Mouse (Mus musculus) right cerebral cortex, adult 2 months (tissue): ENCODE results near the gene Fgf9.
A peak's percentile ranks its signal among the peaks of the same experiment; 100 is the strongest.

Experiments
- DNase-seq, 2 experiments: peaks; one replicate each; pipeline ENCODE4 v3.0.0; 2021 to 2022; ENCODE audit warnings: low spot score in 2 of 2

Fgf9 gene

GRCm38 (mm10) chr14:58070481-58071119 is at the start of gene Fgf9:
Gene Fgf9 (plus strand): TSS chr14:58070547.
- DNase-seq = peak; percentile 21 to 29

GRCm38 (mm10) chr14:58034567-58034966 is 35.8 kb upstream of the Fgf9 start:
- DNase-seq = peak; percentile 83 to 87

DNA sequence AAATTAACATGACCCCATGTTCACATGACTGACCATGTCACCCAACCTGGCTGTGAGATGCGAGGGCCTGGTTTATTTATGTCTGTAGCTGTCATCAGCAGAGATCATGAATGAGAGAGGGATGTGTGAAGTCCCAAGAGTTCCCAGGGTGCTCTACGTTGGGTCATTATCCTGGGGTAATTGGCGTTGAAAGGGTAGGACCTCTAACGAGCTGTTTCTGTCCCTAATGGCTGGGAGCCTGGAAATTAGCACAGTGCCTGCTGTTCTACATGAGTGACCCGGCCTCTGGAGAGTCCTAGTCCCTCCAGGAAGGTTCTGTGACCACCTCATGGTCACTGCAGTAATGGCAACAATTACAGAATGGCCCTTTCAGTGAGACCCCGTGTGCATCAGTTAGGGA is 34.2 kb upstream of the Fgf9 start:
- DNase-seq = no peak

GRCm38 (mm10) chr14:58046639-58047284 is 23.6 kb upstream of the Fgf9 start:
- DNase-seq = no peak

- no peak for DNase-seq
Observed at GRCm38 (mm10) chr14:58050691-58051090, 19.7 kb upstream of the Fgf9 start.

DNA sequence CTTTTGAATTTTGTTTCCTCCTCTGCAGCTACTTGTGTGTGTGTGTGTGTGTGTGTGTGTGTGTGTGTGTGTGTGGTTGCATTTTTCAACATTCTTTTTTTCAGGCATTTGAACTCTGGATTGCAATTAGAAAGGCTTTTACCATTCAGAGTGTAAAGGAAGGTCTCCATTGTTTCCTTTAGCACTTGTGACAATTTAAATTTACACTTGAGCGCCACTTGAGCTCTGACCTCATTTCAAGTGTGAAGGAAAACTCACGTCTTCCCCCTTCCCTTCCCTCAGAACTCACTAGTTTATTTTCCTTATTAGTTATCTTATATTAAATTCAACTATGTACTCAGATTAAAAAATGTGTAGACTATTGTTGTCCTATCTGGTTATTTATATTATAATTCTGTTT is 2.8 kb upstream of the Fgf9 start:
- DNase-seq = no peak

DNA sequence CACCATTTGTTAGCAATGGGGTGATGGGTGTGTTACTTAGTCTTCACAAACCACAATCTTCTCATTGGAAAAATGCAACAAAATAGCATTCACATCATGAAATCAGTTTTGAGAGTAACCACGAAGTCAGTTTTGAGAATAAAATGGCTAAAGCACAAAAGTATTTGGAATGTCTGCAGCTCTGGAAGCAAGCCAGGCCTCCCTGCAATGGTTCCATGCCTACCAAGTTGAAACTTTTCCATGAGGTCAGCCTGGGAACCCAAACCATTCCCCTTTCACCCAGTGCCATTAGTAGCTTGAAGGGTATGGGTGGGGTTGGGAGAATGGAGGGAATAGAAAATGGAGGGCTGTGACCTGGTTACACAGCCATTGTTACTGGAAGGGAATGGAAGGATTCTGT is 1.7 kb upstream of the Fgf9 start:
- no peak for DNase-seq

- DNase-seq = no peak
Observed at GRCm38 (mm10) chr14:58069927-58070326, 420 bp upstream of the Fgf9 start.

DNA sequence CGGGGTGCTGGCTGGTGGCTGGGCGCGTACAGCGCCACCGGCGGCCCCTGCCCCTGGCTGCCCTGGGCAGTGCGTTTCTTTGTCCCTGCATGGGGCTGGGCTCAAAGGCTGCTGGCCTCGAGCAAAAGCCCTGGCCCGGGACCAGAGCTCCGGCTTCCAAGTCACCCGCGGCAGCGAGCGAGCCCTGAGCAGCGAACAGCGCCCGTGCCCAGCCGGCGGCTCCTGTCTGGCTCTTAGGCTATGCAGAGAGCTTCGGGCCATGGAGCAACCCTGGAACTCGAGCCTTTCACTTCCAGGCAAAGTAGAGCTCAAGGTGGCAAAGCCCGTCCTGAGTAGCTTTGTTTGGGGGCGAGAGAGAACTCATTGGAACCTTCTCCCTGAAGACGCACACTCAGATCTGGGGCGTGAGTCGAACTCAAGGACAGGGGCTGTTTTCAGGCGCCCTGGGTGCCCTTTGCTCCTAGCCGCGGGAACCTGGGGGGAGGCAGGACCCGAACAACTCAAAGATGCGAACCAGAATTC is 834 bp downstream of the Fgf9 start:
- DNase-seq = peak; percentile 21 to 47

- DNase-seq = peak; percentile 63 to 76
Observed at GRCm38 (mm10) chr14:58071830-58072770, 1.8 kb downstream of the Fgf9 start.

- DNase-seq = peak; percentile 16 to 45
Observed at GRCm38 (mm10) chr14:58072771-58073501, 2.6 kb downstream of the Fgf9 start.

- DNase-seq = peak; percentile 26 to 54
Observed at GRCm38 (mm10) chr14:58073936-58074335, 3.6 kb downstream of the Fgf9 start.

DNA sequence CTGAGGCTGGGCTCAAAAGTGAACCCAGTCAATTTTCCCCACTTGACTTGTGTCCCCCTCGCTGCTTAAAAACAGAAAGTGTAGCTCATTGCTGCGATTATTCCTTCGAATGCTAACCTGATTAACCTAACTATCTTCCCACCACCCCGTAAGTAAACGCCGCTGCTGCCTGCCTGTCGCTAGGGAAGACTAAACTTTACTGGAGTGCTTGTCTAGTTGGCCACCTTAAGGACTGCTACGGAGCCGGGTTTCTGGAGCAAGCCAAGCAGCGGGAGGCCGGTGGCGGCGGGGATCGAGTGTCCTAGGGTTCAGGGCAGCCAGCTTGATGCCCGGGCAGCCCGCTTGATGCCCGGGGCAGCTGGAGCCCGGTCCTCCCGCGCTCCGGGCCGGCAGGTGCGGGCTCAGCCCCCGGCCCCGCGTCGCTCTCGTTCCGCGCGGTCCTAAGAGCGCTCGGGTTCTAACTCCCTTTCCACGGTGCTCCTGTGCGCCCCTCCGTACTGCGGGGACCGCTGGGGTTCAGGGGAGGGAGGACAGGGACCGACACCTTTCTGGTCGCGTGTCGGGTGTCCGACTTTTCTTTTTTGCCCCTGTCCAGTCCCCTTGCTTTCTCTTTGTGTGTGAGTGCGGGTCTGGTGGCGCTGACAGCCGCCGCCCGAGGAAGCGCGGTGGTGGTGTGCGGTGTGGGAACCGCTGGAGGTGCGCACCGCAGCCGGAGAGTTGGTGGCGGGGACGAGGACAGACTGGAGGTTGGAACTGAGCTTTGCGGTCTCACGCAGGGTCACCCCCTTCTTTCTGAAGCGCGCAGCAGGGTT is 4.5 kb downstream of the Fgf9 start:
- DNase-seq = peak; percentile 61 to 72

GRCm38 (mm10) chr14:58075433-58076029 is 5.2 kb downstream of the Fgf9 start:
- peak; percentile 32 to 49 for DNase-seq

DNA sequence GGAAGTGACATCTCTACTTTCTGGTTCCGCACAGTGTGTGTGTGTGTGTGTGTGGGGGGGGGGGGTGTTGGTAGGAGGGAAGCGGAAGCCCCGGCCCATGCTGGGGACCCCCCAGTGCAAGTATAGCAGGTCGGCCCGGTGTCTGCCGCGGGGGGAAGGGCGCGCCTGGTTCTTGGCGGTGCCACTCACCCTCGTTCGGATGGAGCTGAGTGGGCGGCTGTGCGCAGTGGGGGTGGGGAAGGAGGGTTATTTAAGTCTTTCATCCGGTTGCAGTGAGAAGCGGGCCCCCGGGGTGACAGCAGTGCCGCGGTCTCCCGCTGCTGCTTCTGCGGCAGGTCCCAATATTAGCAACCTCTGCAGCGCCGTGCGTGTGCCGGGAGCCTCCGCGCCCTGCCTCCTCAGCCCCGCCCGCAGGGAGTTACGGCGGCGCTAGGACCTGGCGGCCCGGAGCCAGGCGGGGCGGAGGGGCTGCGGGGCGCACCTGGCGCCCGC is 5.7 kb downstream of the Fgf9 start:
- peak; percentile 63 to 68 for DNase-seq

DNA sequence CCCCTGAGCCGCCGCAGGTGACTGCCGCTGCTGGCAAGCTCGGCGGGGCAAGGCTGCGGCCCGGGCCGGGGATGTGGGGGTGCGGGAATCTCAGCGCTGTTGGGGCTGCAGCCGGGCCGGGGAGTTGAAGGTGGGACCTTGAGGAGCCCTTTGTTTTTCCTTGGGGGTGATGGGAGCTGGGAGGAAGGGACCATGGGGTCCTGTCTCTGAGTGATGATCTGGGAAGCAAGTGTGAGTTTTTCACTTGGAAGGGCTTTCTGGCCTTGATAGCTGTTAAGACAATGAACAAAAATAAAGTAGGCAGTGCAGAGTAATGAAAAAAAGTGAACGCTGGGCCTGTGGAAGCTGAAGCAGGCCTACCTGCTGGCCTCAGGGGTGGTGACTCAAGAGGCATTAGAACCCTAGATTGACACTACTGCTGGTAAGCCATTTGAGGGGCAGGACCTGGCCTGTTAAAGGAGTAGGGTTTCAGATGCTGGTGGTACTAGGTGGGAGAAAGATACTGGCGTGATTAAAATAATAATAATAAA is 6.4 kb downstream of the Fgf9 start:
- DNase-seq = no peak

GRCm38 (mm10) chr14:58079471-58079870 is 9.1 kb downstream of the Fgf9 start:
- no peak for DNase-seq

- DNase-seq = no peak
Observed at GRCm38 (mm10) chr14:58081955-58082354, 11.6 kb downstream of the Fgf9 start.

DNA sequence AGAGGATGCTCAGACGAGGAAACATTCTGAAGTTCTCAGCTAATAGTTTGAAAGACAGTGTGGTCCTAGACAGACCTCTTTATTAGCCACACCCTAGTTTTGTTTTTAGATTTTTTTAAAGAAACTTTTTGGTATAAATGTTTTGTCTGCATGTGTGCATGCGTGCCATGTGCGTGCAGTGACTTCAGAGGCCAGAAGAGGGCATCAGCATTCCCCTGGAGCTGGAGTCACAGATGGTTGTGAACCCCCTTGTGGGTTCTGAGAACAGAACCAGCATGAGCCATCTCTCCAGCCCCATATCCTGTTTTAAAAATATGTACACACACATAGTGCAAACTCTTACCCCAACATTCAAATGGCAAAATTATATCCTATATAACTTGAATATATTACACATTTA is 13.9 kb downstream of the Fgf9 start:
- no peak for DNase-seq

DNA sequence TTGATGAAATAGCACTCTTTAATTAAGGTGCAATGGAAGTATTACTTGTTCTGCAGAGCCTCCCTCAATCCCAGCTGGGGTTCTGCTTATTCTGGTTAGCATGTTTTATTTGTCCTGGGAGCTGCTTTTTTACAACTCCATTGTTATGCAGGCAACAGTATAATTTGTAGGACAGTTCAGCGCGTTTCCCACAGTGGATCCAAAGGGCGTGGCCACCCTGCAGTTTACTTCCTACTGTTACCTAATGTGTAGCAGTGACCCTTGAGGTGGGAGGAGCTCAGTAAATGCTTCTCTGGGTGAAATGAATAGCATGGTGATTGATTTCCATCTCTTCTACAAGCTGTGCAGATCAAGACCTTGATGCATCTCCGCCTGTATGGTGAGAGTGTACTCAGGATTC is 17.0 kb downstream of the Fgf9 start:
- no peak for DNase-seq
